Comparison of ENCODE assay signal across 22 mouse cellular contexts in genomic region chr3:14965438-14966044, GRCm38 (mm10).
A peak's percentile ranks its signal among the peaks of the same experiment; 100 is the strongest.
DNase-seq lines count a peak whose midpoint lies in the region; ATAC-seq and TF ChIP-seq lines count a peak whose summit lies in the region.
"Had no signal": no experiment of that assay in that cellular context is flagged by ENCODE, and none has a peak within 500 bp of the region (broad histone marks: within the 10 kb centered on the region; RNA-seq: fewer than 3 reads in every experiment).

No protein-coding gene starts in this region.

- no peak for TF ChIP-seq EP300 in CH12.LX (IDR thresholded peaks at IDR 0.05; ENCODE audit: low read length)

- peak; percentile 85 for ATAC-seq in liver, embryonic 13.5 days (ENCODE audit: low read depth)
- ATAC-seq in stomach, embryonic 15.5 days (ENCODE audit: insufficient read depth, low FRiP score, low read depth) = peak; percentile 31; the same call in 1 of the 2 replicates
- ATAC-seq: forebrain, postnatal 0 days; lung, postnatal 0 days; midbrain, embryonic 13.5 days had no signal

- no peak for TF ChIP-seq POLR2A in CH12.LX (IDR thresholded peaks at IDR 0.05; ENCODE audit: low read depth, low read length)

- H3K4me2 ChIP-seq in CH12.LX (ENCODE audit: insufficient read depth, low read depth, poor library complexity, severe bottlenecking) = peak overlapping the region; percentile 82
- peak overlapping the region; percentile 44 for H3K4me2 ChIP-seq in liver, embryonic 13.5 days
- H3K4me2 ChIP-seq in stomach, embryonic 15.5 days = no peak overlapping the region
- H3K4me2 ChIP-seq: embryonic facial prominence, embryonic 12.5 days; limb, embryonic 13.5 days; midbrain, embryonic 13.5 days; neural tube, embryonic 13.5 days had no signal

- H3K9ac ChIP-seq in CH12.LX (ENCODE audit: insufficient read depth, low read depth) = 0 out of 2 replicates have a peak overlapping the region, but pooled peaks have one; percentile 33
- 0 out of 2 replicates have a peak overlapping the region, but pooled peaks have one; percentile 19 for H3K9ac ChIP-seq in liver, embryonic 13.5 days
- no peak overlapping the region for H3K9ac ChIP-seq in stomach, embryonic 15.5 days
- H3K9ac ChIP-seq: embryonic facial prominence, embryonic 12.5 days; forebrain, postnatal 0 days; limb, embryonic 13.5 days; midbrain, embryonic 13.5 days; neural tube, embryonic 13.5 days had no signal

- no peak overlapping the region for H3K27ac ChIP-seq in CH12.LX (ENCODE audit: insufficient read depth, low read depth)
- 0 out of 2 replicates have a peak overlapping the region, but pooled peaks have one; percentile 19 for H3K27ac ChIP-seq in liver, embryonic 13.5 days
- H3K27ac ChIP-seq in stomach, embryonic 15.5 days = no peak overlapping the region
- H3K27ac ChIP-seq: embryonic facial prominence, embryonic 12.5 days; gastrocnemius, adult 2 months; heart, embryonic 10.5 days; hindbrain, embryonic 10.5 days; limb, embryonic 13.5 days; midbrain, embryonic 13.5 days; neural tube, embryonic 13.5 days had no signal

- in situ Hi-C loops in CH12.LX (cut with MboI; ENCODE audit: low pct_ligation_motif_present, low pct_unique_long_range_greater_than_20kb, low sequenced_read_pairs) = no loop called here

- dilution Hi-C loops in CH12.LX (cut with MboI; ENCODE audit: extremely low pct_ligation_motif_present, extremely low pct_unique_long_range_greater_than_20kb, low sequenced_read_pairs) = no loop called here

- H3K79me2 ChIP-seq in CH12.LX (replicated peaks; ENCODE audit: control insufficient read depth, extremely low read depth, insufficient read depth, poor library complexity, severe bottlenecking) = no peaks in the 10 kb centered on the region

- DNase-seq in CH12.LX (ENCODE audit: extremely low read depth) = no peak
- DNase-seq in c-Kit-positive CD71-positive TER-119-positive erythroid progenitor cells, embryonic 14.5 days (ENCODE audit: low spot score) = peak; percentile 22
- peak; percentile 7 for DNase-seq in liver, embryonic 13.5 days
- DNase-seq in adrenal gland, postnatal 14 days = no peak
- no peak for DNase-seq in kidney, postnatal 10 days
- no peak for DNase-seq in B cell, adult 2 months
- DNase-seq: adrenal gland, adult 2 months; cerebellum, adult 11 months; cerebellum, postnatal 10 days; forebrain, postnatal 0 days; gastrocnemius, adult 2 months; kidney, adult 9 months; kidney, postnatal 36 days; right cerebral cortex, postnatal 14 days had no signal

- H3K4me1 ChIP-seq in CH12.LX (ENCODE audit: control insufficient read depth in 1 of 2, insufficient read depth in 2 of 2) = peaks cover 0 to 2% of the 10 kb centered on the region in 2 experiments; a peak in 1 of 4 replicates
- H3K4me1 ChIP-seq in liver, embryonic 13.5 days (replicated peaks) = peaks cover 13% of the 10 kb centered on the region
- no peaks in the 10 kb centered on the region for H3K4me1 ChIP-seq in stomach, embryonic 15.5 days
- H3K4me1 ChIP-seq: embryonic facial prominence, embryonic 12.5 days; heart, embryonic 10.5 days; hindbrain, embryonic 10.5 days; midbrain, embryonic 13.5 days; neural tube, embryonic 13.5 days had no signal

- TF ChIP-seq CTCF in CH12.LX (conservative IDR thresholded peaks at IDR 0.05 in 1 of 2, IDR thresholded peaks at IDR 0.05 in 1 of 2; ENCODE audit: low read depth in 2 of 2, low read length in 2 of 2) = no peak

- no peaks in the 10 kb centered on the region for H3K9me3 ChIP-seq in CH12.LX (replicated peaks; ENCODE audit: low read length)
- no peaks in the 10 kb centered on the region for H3K9me3 ChIP-seq in liver, embryonic 13.5 days (replicated peaks)
- no peaks in the 10 kb centered on the region for H3K9me3 ChIP-seq in stomach, embryonic 15.5 days
- H3K9me3 ChIP-seq: embryonic facial prominence, embryonic 12.5 days; heart, embryonic 10.5 days; hindbrain, embryonic 10.5 days; limb, embryonic 13.5 days; midbrain, embryonic 13.5 days; neural tube, embryonic 13.5 days had no signal

- TF ChIP-seq RAD21 in CH12.LX (IDR thresholded peaks at IDR 0.05; ENCODE audit: low read depth, low read length) = no peak

- no peaks in the 10 kb centered on the region for H3K36me3 ChIP-seq in CH12.LX (replicated peaks in 1 of 2; ENCODE audit: control insufficient read depth in 1 of 2, insufficient read depth in 1 of 2, low read length in 1 of 2)
- no peaks in the 10 kb centered on the region for H3K36me3 ChIP-seq in liver, embryonic 13.5 days
- no peaks in the 10 kb centered on the region for H3K36me3 ChIP-seq in stomach, embryonic 15.5 days
- H3K36me3 ChIP-seq: embryonic facial prominence, embryonic 12.5 days; heart, embryonic 10.5 days; hindbrain, embryonic 10.5 days; limb, embryonic 13.5 days; midbrain, embryonic 13.5 days; neural tube, embryonic 13.5 days had no signal

- H3K4me3 ChIP-seq in CH12.LX (replicated peaks in 1 of 3; ENCODE audit: low read depth in 2 of 3, low read length in 2 of 3, poor library complexity in 1 of 3) = no peak overlapping the region
- H3K4me3 ChIP-seq in liver, embryonic 13.5 days (replicated peaks) = no peak overlapping the region
- no peak overlapping the region for H3K4me3 ChIP-seq in stomach, embryonic 15.5 days (replicated peaks)
- H3K4me3 ChIP-seq: embryonic facial prominence, embryonic 12.5 days; gastrocnemius, adult 2 months; heart, embryonic 10.5 days; hindbrain, embryonic 10.5 days; limb, embryonic 13.5 days; midbrain, embryonic 13.5 days; neural tube, embryonic 13.5 days had no signal

- WGBS in liver, embryonic 13.5 days (ENCODE audit: insufficient replicate concordance) = 37% methylated on average over 5 of the region's 5 CpGs
- 68% methylated on average over 5 of the region's 5 CpGs for WGBS in stomach, embryonic 15.5 days

- H3K27me3 ChIP-seq in CH12.LX (replicated peaks) = no peaks in the 10 kb centered on the region
- H3K27me3 ChIP-seq in liver, embryonic 13.5 days = no peaks in the 10 kb centered on the region
- no peaks in the 10 kb centered on the region for H3K27me3 ChIP-seq in stomach, embryonic 15.5 days (replicated peaks)
- H3K27me3 ChIP-seq: embryonic facial prominence, embryonic 12.5 days; limb, embryonic 13.5 days; midbrain, embryonic 13.5 days; neural tube, embryonic 13.5 days had no signal

TF ChIP-seq in CH12.LX, 34 proteins besides CTCF, POLR2A, EP300 and RAD21:
- TF ChIP-seq ELF1 (IDR thresholded peaks at IDR 0.05; ENCODE audit: low read depth, low read length) (no peak), SIN3A (IDR thresholded peaks at IDR 0.05; ENCODE audit: low read length) (no peak), MAZ (IDR thresholded peaks at IDR 0.05; ENCODE audit: low read depth, low read length) (no peak), MAFK (IDR thresholded peaks at IDR 0.05; ENCODE audit: insufficient replicate concordance, low read length) (no peak), MYC (IDR thresholded peaks at IDR 0.05; ENCODE audit: low read depth, low read length) (no peak), E2F4 (IDR thresholded peaks at IDR 0.05; ENCODE audit: insufficient replicate concordance, low read depth, low read length) (no peak), ZKSCAN1 (IDR thresholded peaks at IDR 0.05; ENCODE audit: borderline replicate concordance, low read depth, low read length) (no peak), USF2 (conservative IDR thresholded peaks at IDR 0.05; ENCODE audit: low read depth, low read length) (no peak), JUN (IDR thresholded peaks at IDR 0.05; ENCODE audit: insufficient read depth, low read depth, low read length) (no peak), NELFE (IDR thresholded peaks at IDR 0.05; ENCODE audit: low read depth, low read length) (no peak), ZC3H11A (IDR thresholded peaks at IDR 0.05; ENCODE audit: low read depth, low read length) (no peak), CHD1 (IDR thresholded peaks at IDR 0.05; ENCODE audit: low read depth, low read length) (no peak), RCOR1 (conservative IDR thresholded peaks at IDR 0.05; ENCODE audit: low read depth, low read length) (no peak), BHLHE40 (IDR thresholded peaks at IDR 0.05; ENCODE audit: low read depth, low read length) (no peak), ETS1 (conservative IDR thresholded peaks at IDR 0.05; ENCODE audit: low read depth, low read length) (no peak), CHD2 (IDR thresholded peaks at IDR 0.05; ENCODE audit: low read length) (no peak), GABPA (IDR thresholded peaks at IDR 0.05; ENCODE audit: insufficient replicate concordance, low read depth, low read length) (no peak), UBTF (IDR thresholded peaks at IDR 0.05; ENCODE audit: low read depth, low read length) (no peak), NRF1 (IDR thresholded peaks at IDR 0.05; ENCODE audit: low read depth, low read length) (no peak)

Comparison
In these comparisons a context has a peak if more than half of its experiments do, and no peak if none do; other contexts are left out.
1. DNase-seq: peak in c-Kit-positive CD71-positive TER-119-positive erythroid progenitor cells, embryonic 14.5 days (single experiment) and liver, embryonic 13.5 days (single experiment); none in CH12.LX (single experiment), adrenal gland, postnatal 14 days (single experiment), kidney, postnatal 10 days (single experiment) and B cell, adult 2 months (0 of 2).